Mouse (Mus musculus) large intestine, adult 2 months (tissue): ENCODE measurements around the gene Adamtsl2. TPM values are rescaled to one million over a fixed set of nuclear protein-coding genes. Genes with fewer than 3 reads are reported as not detected.

ENCODE experiments used
- DNase-seq: peaks from one replicate; pipeline ENCODE4 v3.0.0-alpha.2; 2012; ENCODE audit warnings: low read depth, low spot score
- WGBS: fragments of 180-500 bp; shearing (Covaris S2); methylation state at CpG from one replicate; pipeline ENCODE4 v1.1.7; 2018; 5-methylcytosine and 5-hydroxymethylcytosine counted together
- polyA plus RNA-seq: library from polyadenylated mRNA; depleted of rRNA; stranded (reverse); fragments of >200 nt; gene quantifications from 2 replicates; pipeline ENCODE4 v1.2.3, GENCODE M21; 2012; rRNA removed

Adamtsl2 gene
- polyA plus RNA-seq: 1.3 and 1.8 TPM in 2 replicates

DNA sequence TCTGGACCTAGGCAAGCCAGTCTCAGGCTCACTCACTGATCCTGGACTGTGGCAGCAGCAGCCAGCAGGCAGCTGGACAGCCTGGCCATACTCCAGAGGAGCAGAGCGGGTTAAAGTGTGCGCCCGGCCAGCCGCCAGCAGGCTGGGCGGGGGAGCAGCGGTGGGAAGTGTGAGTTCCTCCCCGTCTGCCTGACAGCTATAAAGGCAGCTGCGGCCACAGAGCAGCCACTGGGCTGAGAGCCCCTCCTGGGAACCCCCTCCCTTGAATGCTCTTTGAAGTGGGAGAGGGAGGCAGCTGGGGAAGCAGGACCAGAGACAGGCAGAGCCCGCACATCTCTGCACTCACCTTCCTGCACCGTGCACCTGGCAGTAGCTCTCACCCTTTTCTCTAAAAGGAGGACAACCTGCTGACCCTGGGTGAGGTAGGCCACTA, at the start of gene Adamtsl2:
Adamtsl2 (plus strand) TSS at position 228 of the 433 bp plus-strand sequence.
- WGBS: 1% methylated on average over 10 of the region's 10 CpGs
- no peak for DNase-seq

- DNase-seq: no peak
- 50% methylated on average over 2 of the region's 2 CpGs for WGBS
Measured at GRCm38 (mm10) chr2:27032361-27032760, 46.8 kb upstream of the Adamtsl2 start.

DNA sequence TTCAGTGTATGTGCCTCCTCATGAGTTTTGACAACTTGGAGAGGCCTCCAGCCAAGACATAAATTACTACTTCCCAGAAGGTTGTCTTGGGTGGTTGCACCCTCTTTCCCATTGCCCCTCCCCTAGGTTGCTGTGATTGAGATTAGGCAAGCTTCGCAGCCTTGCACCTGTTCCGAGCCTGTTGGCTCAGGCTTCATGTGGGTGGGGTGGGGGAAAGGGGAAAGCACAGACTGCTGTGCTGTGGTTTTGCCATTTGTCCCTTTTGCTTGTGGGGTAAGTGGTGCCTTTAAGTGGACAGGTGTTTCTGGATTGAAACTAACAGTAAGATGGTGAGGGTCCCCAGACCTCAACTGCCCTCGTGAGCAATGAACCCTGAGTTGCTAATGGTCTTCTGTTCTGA, 43.2 kb upstream of the Adamtsl2 start:
- DNase-seq: no peak
- WGBS: 23% methylated on average over 3 of the region's 3 CpGs

GRCm38 (mm10) chr2:27037008-27037407, 42.2 kb upstream of the Adamtsl2 start:
- 65% methylated on average over 4 of the region's 4 CpGs for WGBS
- no peak for DNase-seq

DNA sequence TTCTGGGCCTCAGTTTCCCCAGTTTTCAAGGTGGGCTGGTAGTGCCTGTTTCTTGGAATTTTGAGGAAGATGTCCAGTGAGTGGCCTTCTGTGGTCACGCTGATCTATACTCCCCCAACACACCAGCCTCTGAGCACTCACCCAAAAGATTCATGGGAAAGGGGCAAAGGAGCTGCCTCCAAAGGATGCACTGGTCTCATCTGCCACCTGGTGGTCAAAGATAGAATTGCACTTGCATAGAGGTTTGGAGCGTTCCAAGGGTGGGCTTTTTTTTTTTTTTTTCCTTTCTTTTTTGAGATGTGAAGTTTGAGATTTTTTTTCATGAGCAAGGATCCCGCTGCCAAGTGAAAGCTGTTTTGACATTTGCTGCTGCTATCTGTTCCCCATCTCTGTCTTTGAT, 40.6 kb upstream of the Adamtsl2 start:
- peak; percentile 32 for DNase-seq
- 1% methylated on average over 3 of the region's 3 CpGs for WGBS

DNA sequence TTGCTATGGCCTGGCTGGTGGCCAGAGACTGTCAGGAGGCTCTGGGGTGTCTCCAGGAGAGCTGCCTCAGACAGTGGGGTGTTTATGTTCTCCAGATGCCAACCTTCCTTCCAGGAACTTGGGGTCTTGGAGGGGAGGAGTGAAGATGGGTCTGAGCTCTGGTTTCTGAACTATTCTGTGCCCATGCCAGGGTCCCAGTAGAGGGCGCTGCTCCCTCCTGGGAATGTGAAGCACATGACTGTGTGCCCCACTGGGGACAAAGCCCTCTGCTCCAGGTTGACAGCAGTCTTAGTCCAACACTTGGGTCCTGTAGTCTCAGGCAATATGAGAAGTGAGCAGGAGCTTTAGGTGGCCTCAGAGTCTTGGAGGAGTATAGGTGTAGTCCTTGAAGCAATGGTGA, 39.9 kb upstream of the Adamtsl2 start:
- WGBS: 18% methylated on average over 1 of the region's 1 CpGs
- DNase-seq: no peak

DNA sequence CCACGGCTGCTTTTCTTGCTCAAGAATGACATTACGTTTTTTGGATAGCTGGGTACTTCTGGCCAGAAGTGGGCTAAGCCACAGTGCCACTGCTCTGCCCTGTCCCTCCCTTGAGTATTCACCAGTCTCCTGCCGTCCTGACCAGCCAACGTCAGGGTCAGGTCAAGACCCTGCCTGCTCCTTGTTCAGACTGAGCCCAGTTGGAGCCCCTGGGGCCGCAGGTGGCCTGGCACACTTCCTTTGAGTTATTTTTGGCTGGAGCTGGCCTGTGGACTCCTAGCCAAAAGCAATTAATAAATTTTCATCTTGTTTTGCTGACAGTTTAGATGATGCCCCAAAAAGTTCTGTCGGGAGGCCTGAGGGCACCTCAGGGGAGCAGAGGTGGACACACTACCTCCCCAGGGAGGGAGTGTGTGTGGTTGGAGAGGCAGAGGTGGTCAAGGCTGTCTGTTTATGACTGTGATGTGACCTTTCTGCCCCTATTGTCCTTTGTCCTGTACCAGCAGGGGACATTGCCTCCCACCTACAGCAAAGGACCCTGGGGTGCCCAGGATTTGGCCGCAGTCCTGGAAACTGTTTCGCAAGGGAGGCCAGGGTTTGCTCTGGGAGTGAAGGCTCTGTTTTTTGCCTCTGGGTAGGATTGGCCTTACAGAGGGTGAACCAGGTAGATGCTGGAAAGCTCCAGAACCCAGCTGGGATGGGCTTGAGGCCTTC, 36.9 kb upstream of the Adamtsl2 start:
- no peak for DNase-seq
- WGBS: 67% methylated on average over 8 of the region's 8 CpGs

GRCm38 (mm10) chr2:27043461-27043860, 35.7 kb upstream of the Adamtsl2 start:
- no peak for DNase-seq
- WGBS: 33% methylated on average over 3 of the region's 3 CpGs

GRCm38 (mm10) chr2:27044166-27044565, 35.0 kb upstream of the Adamtsl2 start:
- no peak for DNase-seq
- WGBS: 72% methylated on average over 4 of the region's 4 CpGs

- no peak for DNase-seq
- 62% methylated on average over 3 of the region's 3 CpGs for WGBS
Measured at GRCm38 (mm10) chr2:27044641-27045040, 34.5 kb upstream of the Adamtsl2 start.

- no peak for DNase-seq
- WGBS: 46% methylated on average over 8 of the region's 8 CpGs
Measured at GRCm38 (mm10) chr2:27045979-27046770, 33.0 kb upstream of the Adamtsl2 start.

GRCm38 (mm10) chr2:27049408-27049807, 29.8 kb upstream of the Adamtsl2 start:
- WGBS: 26% methylated on average over 6 of the region's 6 CpGs
- no peak for DNase-seq

DNA sequence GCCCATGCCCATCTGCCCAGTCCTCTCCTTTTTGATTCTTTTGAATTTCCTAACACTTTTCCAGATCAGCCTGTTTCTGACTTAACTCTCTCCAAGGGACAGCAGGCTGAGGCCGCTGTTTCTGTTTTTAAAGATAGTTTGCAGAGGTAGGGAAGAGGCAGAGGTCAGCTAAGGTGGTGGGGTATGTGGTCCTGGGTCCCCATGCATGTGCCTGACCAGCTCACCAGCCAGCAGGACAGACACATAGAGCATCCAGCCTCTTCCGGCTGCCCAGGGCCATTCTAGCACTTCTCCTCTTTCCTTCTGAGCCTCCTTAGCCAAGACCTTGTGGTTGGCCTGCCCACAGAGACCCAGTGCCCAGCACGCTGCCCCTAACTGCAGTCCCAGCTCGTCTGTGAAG, 20.9 kb upstream of the Adamtsl2 start:
- no peak for DNase-seq
- 25% methylated on average over 4 of the region's 4 CpGs for WGBS

- no peak for DNase-seq
- 7% methylated on average over 12 of the region's 12 CpGs for WGBS
Measured at GRCm38 (mm10) chr2:27058751-27059150, 20.4 kb upstream of the Adamtsl2 start.

DNA sequence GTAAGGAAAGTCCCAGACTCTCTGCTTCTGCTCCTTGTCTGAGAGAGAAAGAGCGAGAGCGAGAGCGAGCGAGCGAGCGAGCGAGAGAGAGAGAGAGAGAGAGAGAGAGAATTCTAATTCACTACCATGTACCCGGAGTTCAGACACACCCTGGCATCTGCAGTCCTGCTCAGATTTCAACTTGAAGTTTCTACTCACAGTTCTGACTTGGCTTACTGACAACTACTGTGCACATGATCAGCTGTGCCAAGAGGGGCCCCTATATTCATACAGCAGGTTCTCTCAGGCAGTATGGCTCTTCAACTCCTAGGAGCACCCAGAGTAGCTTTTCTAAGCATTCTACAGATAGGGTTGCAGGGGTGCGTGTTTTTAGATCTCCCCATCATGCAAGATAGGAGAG, 20.0 kb upstream of the Adamtsl2 start:
- WGBS: 73% methylated on average over 9 of the region's 9 CpGs

GRCm38 (mm10) chr2:27067124-27067523, 12.1 kb upstream of the Adamtsl2 start:
- 96% methylated on average over 2 of the region's 2 CpGs for WGBS
- no peak for DNase-seq

More for the DNA sequence above, 20.0 kb upstream of the Adamtsl2 start:
- no peak for DNase-seq

- no peak for DNase-seq
- 73% methylated on average over 2 of the region's 2 CpGs for WGBS
Measured at GRCm38 (mm10) chr2:27067996-27068395, 11.2 kb upstream of the Adamtsl2 start.

- WGBS: 54% methylated on average over 3 of the region's 3 CpGs
- no peak for DNase-seq
Measured at GRCm38 (mm10) chr2:27069646-27070045, 9.5 kb upstream of the Adamtsl2 start.

DNA sequence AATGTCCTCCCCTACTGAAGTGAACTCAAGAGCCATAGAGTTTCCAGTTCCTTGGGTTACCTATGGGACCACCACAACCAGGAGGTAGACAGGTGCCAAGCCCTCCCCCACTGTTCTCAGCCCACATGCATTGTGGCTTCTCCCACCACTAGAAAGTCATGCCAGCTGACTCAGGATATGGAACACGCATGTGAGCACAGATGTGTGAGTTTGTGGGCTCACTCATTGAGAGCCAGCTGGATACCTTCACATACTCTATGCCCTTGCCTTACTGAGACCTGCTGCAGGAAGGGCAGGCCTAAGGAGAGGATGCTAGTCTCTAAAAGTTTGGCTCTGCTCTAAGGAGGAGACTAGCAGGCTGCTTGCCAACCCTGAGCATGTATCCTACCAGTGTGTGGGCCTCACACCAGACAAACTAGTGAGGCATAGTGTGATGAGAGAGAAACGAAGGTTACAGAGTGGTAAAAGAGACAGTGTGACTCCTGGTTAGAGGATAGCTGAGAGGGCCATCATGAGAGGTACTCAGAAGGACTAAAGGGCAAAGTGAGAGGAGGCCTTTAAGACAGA, 8.8 kb upstream of the Adamtsl2 start:
- 77% methylated on average over 2 of the region's 2 CpGs for WGBS
- no peak for DNase-seq

- WGBS: 4% methylated on average over 4 of the region's 4 CpGs
- DNase-seq: no peak
Measured at GRCm38 (mm10) chr2:27071137-27071536, 8.0 kb upstream of the Adamtsl2 start.

DNA sequence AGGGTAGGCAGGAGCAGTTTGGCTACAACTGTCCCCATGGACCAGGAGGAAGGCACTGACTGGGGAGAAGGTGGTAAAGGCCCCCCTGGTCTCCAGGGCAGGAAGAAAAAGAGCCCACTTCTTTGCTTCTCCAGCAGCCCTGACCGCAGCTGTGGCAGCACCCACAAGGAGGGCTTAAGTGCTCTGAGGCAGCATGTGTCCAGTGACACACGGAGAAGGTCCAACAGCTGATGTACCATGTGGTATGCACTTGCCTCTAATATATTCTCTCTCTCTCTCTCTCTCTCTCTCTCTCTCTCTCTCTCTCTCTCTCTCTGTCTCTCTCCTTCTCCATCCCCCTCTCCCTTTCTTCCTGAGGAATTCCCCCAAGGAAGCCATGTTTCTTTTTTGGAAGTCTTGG, 7.2 kb upstream of the Adamtsl2 start, which contains the start of gene Mymk:
Mymk (minus strand) TSS at position 202 of the 400 bp plus-strand sequence.
- 88% methylated on average over 2 of the region's 2 CpGs for WGBS
- no peak for DNase-seq
